Mouse (Mus musculus) heart, adult 2 months (tissue): ENCODE data around the gene Tmcc2.

Source experiments
- CTCF ChIP-seq: fragments of 200-600 bp; IDR thresholded peaks from 2 replicates; pipeline ENCODE4 v1.8.1; 2022; ENCODE audit warnings: antibody characterized with exemption, mild to moderate bottlenecking, moderate library complexity
- EP300 ChIP-seq: fragments of 200-500 bp; IDR thresholded peaks from 2 replicates; pipeline ENCODE4 v1.6.1; 2011; ENCODE audit warnings: low read depth, low read length, control low read depth; ENCODE audit not compliant: insufficient read depth
- POLR2A ChIP-seq: fragments of 200-500 bp; IDR thresholded peaks from 2 replicates; pipeline ENCODE4 v1.6.1; 2011; ENCODE audit warnings: mild to moderate bottlenecking, low read depth, low read length, control low read depth; ENCODE audit not compliant: insufficient read depth

DNA sequence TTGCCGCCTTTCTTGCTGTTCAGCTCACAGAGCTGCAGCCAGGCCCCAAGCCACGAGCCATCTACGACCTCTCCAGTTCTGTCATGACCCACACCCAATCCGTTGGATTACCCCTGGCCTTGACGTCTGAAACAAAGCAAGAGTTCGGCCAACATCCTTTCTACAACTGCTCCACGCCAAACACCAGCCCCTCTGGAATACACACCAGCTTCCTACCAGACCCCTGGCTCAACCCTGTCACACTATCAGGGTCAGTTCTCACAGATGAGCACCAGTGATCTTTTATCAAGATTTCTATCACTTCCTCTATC, 14.1 kb downstream of the Tmcc2 start:
- TF ChIP-seq POLR2A (no peak), EP300 (no peak), CTCF (no peak)
